In the genomic region with DNA sequence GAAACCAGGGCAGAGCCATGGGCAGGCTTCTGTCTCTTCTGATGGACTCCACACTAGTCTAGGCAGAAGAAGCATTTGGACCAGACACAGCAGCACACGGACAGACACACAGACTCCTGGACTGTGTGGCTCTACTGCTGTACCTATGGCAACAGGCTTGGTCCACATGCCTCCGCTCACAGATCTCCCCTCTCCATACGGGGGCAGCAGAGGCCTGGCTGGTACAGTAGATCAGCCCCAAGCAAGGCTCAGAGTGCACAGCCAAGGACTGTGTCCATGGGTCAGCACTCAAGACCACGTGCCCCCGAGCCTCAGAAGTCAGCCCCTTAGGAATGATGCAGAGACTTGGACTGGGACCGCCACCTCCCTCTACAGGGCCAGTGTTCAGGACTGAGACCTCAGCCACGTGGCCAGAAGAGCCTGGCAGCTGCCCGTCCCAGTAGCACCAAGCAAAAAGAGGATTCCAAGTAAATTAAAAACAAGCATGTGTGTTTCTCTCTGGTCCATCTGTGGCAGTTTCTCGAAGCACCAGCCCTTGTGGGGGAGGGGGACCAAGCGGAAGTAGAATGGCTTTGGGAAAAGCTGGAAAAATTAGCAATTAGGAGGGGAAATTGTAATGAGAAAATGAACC, we compare ENCODE assay signal across 11 mouse cellular contexts.
DNase-seq lines count a peak whose midpoint lies in the region; ATAC-seq and TF ChIP-seq lines count a peak whose summit lies in the region.
"Had no signal": no experiment of that assay in that cellular context is flagged by ENCODE, and none has a peak within 500 bp of the region (broad histone marks: within the 10 kb centered on the region; RNA-seq: fewer than 3 reads in every experiment).

No protein-coding gene starts in this region.

- no peak overlapping the region for H3K4me3 ChIP-seq in heart, adult 2 months
- no peak overlapping the region for H3K4me3 ChIP-seq in heart, embryonic 12.5 days
- no peak overlapping the region for H3K4me3 ChIP-seq in kidney, embryonic 15.5 days (replicated peaks)
- H3K4me3 ChIP-seq in midbrain, embryonic 16.5 days (ENCODE audit: low read depth, low read length), result no peak overlapping the region
- H3K4me3 ChIP-seq: myocyte had no signal

- no peak overlapping the region for H3K9ac ChIP-seq in heart, adult 2 months (ENCODE audit: low read depth, low read length)
- no peak overlapping the region for H3K9ac ChIP-seq in heart, embryonic 12.5 days
- no peak overlapping the region for H3K9ac ChIP-seq in kidney, embryonic 15.5 days
- no peak overlapping the region for H3K9ac ChIP-seq in midbrain, embryonic 16.5 days (ENCODE audit: low read depth, low read length)

- H3K36me3 ChIP-seq in heart, adult 2 months (ENCODE audit: control insufficient read depth, insufficient read depth, low read length), result no peaks in the 10 kb centered on the region
- H3K36me3 ChIP-seq in heart, embryonic 12.5 days, result no peaks in the 10 kb centered on the region
- no peaks in the 10 kb centered on the region for H3K36me3 ChIP-seq in kidney, embryonic 15.5 days
- H3K36me3 ChIP-seq in midbrain, embryonic 16.5 days (ENCODE audit: control insufficient read depth, insufficient read depth, low read length), result no peaks in the 10 kb centered on the region

- 67% methylated on average over 10 of the region's 10 CpGs for WGBS in heart, adult 2 months
- WGBS in heart, embryonic 12.5 days, result 71% methylated on average over 10 of the region's 10 CpGs
- WGBS in kidney, embryonic 15.5 days, result 72% methylated on average over 10 of the region's 10 CpGs
- WGBS in midbrain, embryonic 16.5 days, result 75% methylated on average over 10 of the region's 10 CpGs

- no peak for TF ChIP-seq EP300 in heart, adult 2 months (IDR thresholded peaks at IDR 0.05; ENCODE audit: insufficient read depth, low read depth, low read length)

- 0 out of 2 replicates have a peak, but pooled peaks have one; percentile 18 for TF ChIP-seq CTCF in heart, adult 2 months (IDR thresholded peaks at IDR 0.05)

- no peaks in the 10 kb centered on the region for H3K4me1 ChIP-seq in heart, adult 2 months (ENCODE audit: control insufficient read depth, insufficient read depth, low read length)
- no peaks in the 10 kb centered on the region for H3K4me1 ChIP-seq in heart, embryonic 12.5 days (replicated peaks)
- H3K4me1 ChIP-seq in kidney, embryonic 15.5 days, result no peaks in the 10 kb centered on the region
- H3K4me1 ChIP-seq in midbrain, embryonic 16.5 days (ENCODE audit: control insufficient read depth, insufficient read depth, low read length), result no peaks in the 10 kb centered on the region

- no peaks in the 10 kb centered on the region for H3K9me3 ChIP-seq in heart, embryonic 12.5 days (replicated peaks)
- no peaks in the 10 kb centered on the region for H3K9me3 ChIP-seq in kidney, embryonic 15.5 days (replicated peaks)
- no peaks in the 10 kb centered on the region for H3K9me3 ChIP-seq in midbrain, embryonic 16.5 days (replicated peaks; ENCODE audit: control insufficient read depth, low read length, poor library complexity, severe bottlenecking)

- H3K27me3 ChIP-seq in heart, adult 2 months (ENCODE audit: control insufficient read depth, insufficient read depth, low read length), result no peaks in the 10 kb centered on the region
- H3K27me3 ChIP-seq in heart, embryonic 12.5 days (replicated peaks), result no peaks in the 10 kb centered on the region
- no peaks in the 10 kb centered on the region for H3K27me3 ChIP-seq in kidney, embryonic 15.5 days
- H3K27me3 ChIP-seq in midbrain, embryonic 16.5 days (ENCODE audit: control insufficient read depth, insufficient read depth, low read depth, low read length), result no peaks in the 10 kb centered on the region
- H3K27me3 ChIP-seq: CH12.LX had no signal

- DNase-seq in heart, adult 2 months, result no peak
- DNase-seq in urinary bladder, postnatal 10 days (ENCODE audit: low spot score), result peak; percentile 8
- no peak for DNase-seq in urinary bladder, postnatal 4 days (ENCODE audit: low spot score in 2 of 2)
- DNase-seq in right cerebral cortex, postnatal 36 days (ENCODE audit: low spot score in 2 of 2), result no peak
- DNase-seq in frontal cortex, postnatal 14 days (ENCODE audit: low spot score in 2 of 2), result no peak
- DNase-seq: lung, adult 18-20 months had no signal

- no peak for TF ChIP-seq POLR2A in heart, adult 2 months (IDR thresholded peaks at IDR 0.05; ENCODE audit: insufficient read depth, low read depth, low read length)

- no peak for ATAC-seq in heart, embryonic 12.5 days (ENCODE audit: insufficient number of reproducible peaks, low FRiP score)
- ATAC-seq in kidney, embryonic 15.5 days (replicated peaks; ENCODE audit: low FRiP score), result 0 out of 2 replicates have a peak, but pooled peaks have one; percentile 29
- ATAC-seq in midbrain, embryonic 16.5 days, result no peak

- intact Hi-C loops in heart, adult 2 months (cut with DNase I), result no loop called here

- no peak overlapping the region for H3K4me2 ChIP-seq in heart, embryonic 12.5 days
- H3K4me2 ChIP-seq in kidney, embryonic 15.5 days, result no peak overlapping the region
- H3K4me2 ChIP-seq in midbrain, embryonic 16.5 days (ENCODE audit: low read length), result no peak overlapping the region

- H3K27ac ChIP-seq in heart, adult 2 months, result no peak overlapping the region
- H3K27ac ChIP-seq in heart, embryonic 12.5 days (ENCODE audit: poor library complexity, severe bottlenecking), result no peak overlapping the region
- no peak overlapping the region for H3K27ac ChIP-seq in kidney, embryonic 15.5 days
- no peak overlapping the region for H3K27ac ChIP-seq in midbrain, embryonic 16.5 days (ENCODE audit: low read length)

- H3K79me2 ChIP-seq in heart, adult 2 months (replicated peaks; ENCODE audit: control insufficient read depth, insufficient read depth, low read length), result no peaks in the 10 kb centered on the region
